Mouse (Mus musculus) naive thymus-derived CD4-positive, alpha-beta T cell, adult 2 months (primary cell): ENCODE data around the gene Ift122.

Source experiments
- DNase-seq: peaks from one replicate; pipeline ENCODE4 v3.0.0-alpha.2; 2011; ENCODE audit warnings: low read depth

The Ift122 gene

GRCm38 (mm10) chr6:115960322-115960721 lies 107.1 kb downstream of the Ift122 start:
- no peak for DNase-seq

DNA sequence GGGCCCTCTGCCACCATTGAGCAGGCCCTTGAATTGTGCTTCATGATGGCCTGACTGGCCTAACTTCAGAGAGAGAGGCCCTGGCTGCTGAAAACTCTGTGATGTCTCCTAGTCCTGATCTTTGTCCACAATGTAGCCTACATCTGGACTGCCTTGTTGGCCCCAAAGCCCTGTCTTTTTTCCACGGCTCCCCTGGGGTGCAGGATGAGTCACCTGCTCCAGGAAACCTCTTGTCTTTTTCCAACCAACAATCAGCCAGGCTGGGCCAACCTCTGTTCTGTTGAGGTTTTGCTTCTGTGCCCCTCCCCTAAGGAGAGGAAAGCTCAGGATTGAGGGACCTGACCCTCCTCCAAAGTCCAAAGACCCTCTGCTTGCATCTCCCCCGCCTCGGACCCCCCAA lies 108.5 kb downstream of the Ift122 start:
- DNase-seq = no peak

GRCm38 (mm10) chr6:115962439-115963085 lies 109.3 kb downstream of the Ift122 start:
- no peak for DNase-seq

- no peak for DNase-seq
Observed at GRCm38 (mm10) chr6:115963656-115964055, 110.4 kb downstream of the Ift122 start.

- DNase-seq = no peak
Observed at GRCm38 (mm10) chr6:115966227-115966966, 113.1 kb downstream of the Ift122 start.

DNA sequence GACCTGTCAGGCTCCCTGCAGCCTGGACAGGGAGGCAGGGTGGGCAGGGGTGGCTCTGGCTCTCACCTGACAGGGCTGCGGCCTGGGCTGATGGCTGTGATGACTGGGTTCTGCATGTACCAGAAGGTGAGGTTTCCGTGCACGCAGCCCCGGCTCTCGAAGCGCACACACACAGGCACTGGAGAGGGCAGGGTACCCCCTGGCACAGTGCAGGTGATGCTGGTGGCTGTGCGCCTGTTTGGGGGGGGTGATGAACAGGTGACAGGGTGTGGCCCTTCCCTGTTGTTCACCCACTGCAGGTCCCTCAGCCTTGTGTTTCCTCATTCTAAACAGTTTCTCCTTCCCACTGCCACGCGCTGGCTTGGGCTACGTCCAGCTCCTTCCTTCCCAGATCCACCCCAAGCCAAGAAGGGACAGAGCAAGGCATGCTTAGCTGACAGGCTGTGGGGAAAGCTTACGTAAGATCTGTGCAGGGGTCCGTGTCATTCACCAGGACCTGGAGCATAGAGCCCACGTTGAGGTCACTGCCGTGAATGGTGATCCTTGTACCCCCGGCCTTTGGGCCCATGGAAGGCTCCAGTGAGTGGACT lies 114.1 kb downstream of the Ift122 start:
- no peak for DNase-seq

DNA sequence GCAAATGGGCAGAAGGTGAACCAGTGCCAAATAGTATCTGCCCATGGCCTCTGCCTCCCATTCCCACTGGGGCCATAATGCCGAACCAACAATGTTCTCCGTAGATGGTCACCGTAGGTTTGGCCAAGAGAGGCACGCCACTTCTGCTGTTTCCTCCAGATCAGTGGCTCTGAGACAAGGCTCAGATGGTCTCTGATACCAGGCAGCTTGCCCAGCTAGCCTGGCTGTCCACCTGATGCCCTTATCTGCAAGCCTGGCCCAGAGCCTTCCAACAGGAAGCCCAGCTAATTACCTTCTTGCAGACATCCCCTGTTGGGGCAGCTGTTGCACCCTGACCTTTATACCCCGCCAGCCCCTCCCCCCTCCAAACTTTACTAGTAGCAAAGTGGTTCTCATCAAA lies 114.8 kb downstream of the Ift122 start:
- DNase-seq = no peak

GRCm38 (mm10) chr6:115968700-115969099 lies 115.4 kb downstream of the Ift122 start:
- no peak for DNase-seq

DNA sequence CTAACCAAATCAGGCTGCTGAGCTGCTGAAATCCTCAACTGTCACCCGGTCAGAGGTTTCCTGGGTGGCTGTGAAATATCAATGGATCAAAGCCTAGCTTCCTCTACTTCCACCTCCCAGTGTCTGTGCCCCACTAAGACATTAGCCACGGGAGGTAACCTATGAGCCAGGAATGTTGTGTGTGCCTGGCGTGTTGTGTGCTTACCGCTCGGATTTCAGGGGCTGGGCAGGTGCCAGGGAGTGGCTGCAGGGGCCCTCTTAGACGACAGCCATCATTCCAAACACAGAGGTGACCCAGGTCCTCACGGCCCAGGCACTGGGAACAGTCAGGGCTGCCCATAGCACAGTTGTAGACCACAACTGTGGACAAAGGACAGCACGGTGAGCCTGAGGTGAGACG lies 115.8 kb downstream of the Ift122 start:
- no peak for DNase-seq

- no peak for DNase-seq
Observed at GRCm38 (mm10) chr6:115969952-115970351, 116.7 kb downstream of the Ift122 start.

GRCm38 (mm10) chr6:115971273-115972060 lies 118.2 kb downstream of the Ift122 start:
- peak; percentile 38 for DNase-seq

GRCm38 (mm10) chr6:115972083-115972764 lies 119.0 kb downstream of the Ift122 start:
- no peak for DNase-seq

GRCm38 (mm10) chr6:115973139-115973875 lies 120.0 kb downstream of the Ift122 start:
- DNase-seq = no peak

DNA sequence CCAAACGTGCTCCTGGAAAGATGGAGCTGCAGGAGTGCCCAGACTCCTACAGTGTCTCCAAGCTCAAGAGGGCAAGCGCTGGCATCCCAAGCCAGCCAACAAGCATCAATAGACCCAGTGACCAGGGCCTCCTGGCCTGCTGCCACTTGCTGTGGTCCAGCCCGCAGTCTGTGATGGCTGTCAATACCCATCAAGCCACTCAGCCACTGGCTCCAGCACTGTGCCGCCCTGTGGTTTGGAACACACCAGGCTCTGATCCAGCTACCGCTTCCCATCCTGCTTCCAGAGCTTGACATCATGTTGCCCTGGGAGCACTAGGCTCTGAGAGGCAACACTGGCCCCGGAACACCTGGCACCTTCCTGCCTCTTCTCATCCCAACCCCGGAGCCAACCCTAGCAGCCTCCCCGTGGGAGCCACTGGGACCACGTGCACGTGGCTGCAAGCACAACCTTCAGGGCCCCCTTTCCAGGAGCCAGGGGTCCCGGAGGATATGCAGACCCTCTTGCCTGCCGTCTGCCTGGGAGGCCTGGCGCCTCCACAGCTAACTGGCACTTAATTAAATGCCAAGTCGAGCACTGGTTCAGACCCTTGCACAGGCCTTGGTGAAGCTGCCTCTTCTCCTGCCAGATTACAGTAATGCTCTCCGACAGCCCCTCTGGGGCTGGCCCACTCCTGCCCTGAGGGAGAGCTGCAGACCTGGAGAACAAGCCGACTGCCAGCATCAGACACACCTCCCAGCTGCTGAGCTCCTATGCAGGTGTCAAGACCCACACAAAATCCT lies 120.8 kb downstream of the Ift122 start:
- no peak for DNase-seq

DNA sequence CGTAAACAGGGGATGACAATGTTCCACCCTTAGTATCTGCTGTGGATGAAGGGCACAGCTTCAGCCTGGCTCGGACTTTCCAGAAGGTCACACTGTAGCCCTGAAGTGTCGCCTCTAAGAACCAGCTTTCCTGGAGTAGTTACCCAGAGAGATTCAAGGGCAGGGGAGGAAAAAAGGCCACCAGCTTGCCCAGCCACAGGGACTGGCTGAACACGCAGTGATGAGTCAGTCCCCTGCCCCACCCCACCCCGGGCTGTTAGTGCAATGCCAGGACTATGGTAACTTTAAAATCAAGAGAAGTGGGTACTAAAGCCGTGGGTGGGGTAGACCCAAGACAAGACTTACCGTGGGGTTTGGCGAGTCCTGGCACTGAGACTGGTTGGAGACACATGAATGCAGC lies 122.3 kb downstream of the Ift122 start:
- no peak for DNase-seq
